Mouse (Mus musculus) midbrain, embryonic 14.5 days (tissue): ENCODE results near the gene Kcnk5. TPM values are rescaled to one million over a fixed set of nuclear protein-coding genes. Genes with fewer than 3 reads are reported as not detected.
A peak's percentile ranks its signal among the peaks of the same experiment; 100 is the strongest.

ENCODE experiments used
- ATAC-seq: fragments of 200-750 bp; cut with Nextera tagmentation; 2 replicates; pipeline ENCODE4 v1.8.0; 2017; ENCODE audit warnings: moderate number of reproducible peaks, moderate library complexity; ENCODE audit not compliant: low FRiP score, low TSS enrichment
- DNase-seq: peaks from one replicate; pipeline ENCODE4 v3.0.0-alpha.2; 2015
- H3K27ac ChIP-seq: fragments of 300-500 bp; sonication (generic); replicated peaks from 2 replicates; pipeline ENCODE4 v1.5.1; 2014; ENCODE audit warnings: mild to moderate bottlenecking, low read depth, low read length, moderate library complexity
- H3K27me3 ChIP-seq: fragments of 300-500 bp; sonication (generic); 2 replicates; pipeline ENCODE4 v1.6.1; 2014; ENCODE audit warnings: low read length, control low read depth, mixed read lengths; ENCODE audit not compliant: control insufficient read depth, insufficient read depth
- H3K36me3 ChIP-seq: fragments of 300-500 bp; sonication (generic); 2 replicates; pipeline ENCODE4 v1.6.1; 2014; ENCODE audit warnings: low read length, control low read depth; ENCODE audit not compliant: control insufficient read depth, insufficient read depth
- H3K4me1 ChIP-seq: fragments of 300-500 bp; sonication (generic); 2 replicates; pipeline ENCODE4 v1.6.1; 2014; ENCODE audit warnings: mild to moderate bottlenecking, antibody characterized with exemption, low read length, control low read depth; ENCODE audit not compliant: control insufficient read depth, insufficient read depth
- H3K4me2 ChIP-seq: fragments of 300-500 bp; sonication (generic); 2 replicates; pipeline ENCODE4 v1.6.1; 2014; ENCODE audit warnings: mild to moderate bottlenecking, low read length, moderate library complexity
- H3K4me3 ChIP-seq: fragments of 300-500 bp; sonication (generic); replicated peaks from 2 replicates; pipeline ENCODE4 v1.5.1; 2014; ENCODE audit warnings: low read depth, low read length
- H3K9ac ChIP-seq: fragments of 300-500 bp; sonication (generic); replicated peaks from 2 replicates; pipeline ENCODE4 v1.6.1; 2014; ENCODE audit warnings: mild to moderate bottlenecking, low read length, moderate library complexity
- H3K9me3 ChIP-seq: fragments of 300-500 bp; sonication (generic); 2 replicates; pipeline ENCODE4 v1.6.1; 2016; ENCODE audit warnings: low read length, control low read depth, mixed read lengths; ENCODE audit not compliant: control insufficient read depth
- WGBS: fragments of 180-500 bp; shearing (Covaris S2); extraction: QIAGEN DNeasy Blood & Tissue Kit; methylation state at CpG from one replicate; pipeline ENCODE4 v1.1.7; 2014; 5-methylcytosine and 5-hydroxymethylcytosine counted together
- polyA plus RNA-seq: library from polyadenylated mRNA; unstranded; fragments of >200 nt; fragmentation: Nextera tagmentation; extraction: Ambion mirVana; gene quantifications from 2 replicates; pipeline ENCODE4 v1.2.1, GENCODE M21; 2014

Gene Kcnk5
- polyA plus RNA-seq, 1 experiment from 2014 or later, result 0.88 TPM

DNA sequence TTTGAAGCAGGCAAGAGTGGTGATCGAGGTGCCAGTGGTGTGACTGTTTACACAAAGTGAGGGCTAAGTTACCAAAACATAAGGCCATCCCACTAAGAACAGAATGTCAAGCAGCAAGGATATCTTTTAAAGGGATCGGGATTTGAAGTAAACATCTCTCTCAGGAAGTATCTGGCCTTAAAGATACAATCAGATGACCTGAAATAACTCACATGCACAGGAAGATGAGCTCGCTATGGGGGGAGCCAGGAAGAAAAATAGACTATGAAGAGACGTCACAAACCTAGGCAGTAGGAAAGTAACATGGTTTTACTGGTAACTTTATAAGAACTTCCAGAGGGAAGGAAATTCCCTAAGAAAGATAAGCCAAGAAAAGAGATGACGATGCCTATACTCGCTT is 75.3 kb downstream of the Kcnk5 start:
- DNase-seq (no peak), ATAC-seq (no peak)
- H3K27me3 ChIP-seq, result no peaks in the 10 kb centered on the region
- no peak overlapping the region for H3K4me3 ChIP-seq
- H3K4me1 ChIP-seq, result no peaks in the 10 kb centered on the region
- H3K4me2 ChIP-seq, result no peak overlapping the region
- H3K27ac ChIP-seq, result no peak overlapping the region
- no peaks in the 10 kb centered on the region for H3K36me3 ChIP-seq
- WGBS, result 89% methylated on average over 6 of the region's 6 CpGs
- H3K9me3 ChIP-seq, result no peaks in the 10 kb centered on the region
- H3K9ac ChIP-seq, result no peak overlapping the region

DNA sequence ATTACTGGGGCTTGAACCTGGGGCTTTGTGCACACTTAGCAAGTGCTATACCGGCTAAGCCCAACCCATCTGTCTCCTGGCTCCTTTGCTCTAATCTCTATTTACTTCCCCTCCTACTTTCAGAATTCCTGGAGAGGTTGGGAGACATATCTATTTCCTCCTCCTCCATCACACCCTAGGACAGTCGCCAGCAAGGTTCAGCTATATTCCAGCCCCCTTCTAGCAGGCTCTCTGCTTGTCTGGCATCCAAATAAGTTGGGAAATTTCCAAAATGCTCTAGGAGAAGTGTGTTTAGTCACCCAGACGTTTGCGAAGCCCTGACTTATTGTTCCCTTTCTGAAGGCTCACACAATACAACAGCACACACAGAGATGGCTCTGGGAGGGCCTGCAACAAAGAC is 78.4 kb downstream of the Kcnk5 start:
- no peak for ATAC-seq
- Histone ChIP-seq H3K4me3 (no peak overlapping the region), H3K9ac (no peak overlapping the region), H3K27me3 (no peaks in the 10 kb centered on the region), H3K27ac (no peak overlapping the region), H3K9me3 (no peaks in the 10 kb centered on the region), H3K4me1 (no peaks in the 10 kb centered on the region), H3K4me2 (no peak overlapping the region), H3K36me3 (no peaks in the 10 kb centered on the region)
- 49% methylated on average over 4 of the region's 4 CpGs for WGBS
- no peak for DNase-seq

GRCm38 (mm10) chr14:20098061-20098460 is 83.5 kb downstream of the Kcnk5 start:
- no peaks in the 10 kb centered on the region for H3K4me1 ChIP-seq
- H3K27ac ChIP-seq, result no peak overlapping the region
- no peaks in the 10 kb centered on the region for H3K27me3 ChIP-seq
- H3K4me2 ChIP-seq, result no peak overlapping the region
- no peak overlapping the region for H3K4me3 ChIP-seq
- H3K9ac ChIP-seq, result no peak overlapping the region
- ATAC-seq (no peak), DNase-seq (no peak)
- 70% methylated on average over 5 of the region's 5 CpGs for WGBS
- H3K36me3 ChIP-seq, result no peaks in the 10 kb centered on the region
- H3K9me3 ChIP-seq, result no peaks in the 10 kb centered on the region

DNA sequence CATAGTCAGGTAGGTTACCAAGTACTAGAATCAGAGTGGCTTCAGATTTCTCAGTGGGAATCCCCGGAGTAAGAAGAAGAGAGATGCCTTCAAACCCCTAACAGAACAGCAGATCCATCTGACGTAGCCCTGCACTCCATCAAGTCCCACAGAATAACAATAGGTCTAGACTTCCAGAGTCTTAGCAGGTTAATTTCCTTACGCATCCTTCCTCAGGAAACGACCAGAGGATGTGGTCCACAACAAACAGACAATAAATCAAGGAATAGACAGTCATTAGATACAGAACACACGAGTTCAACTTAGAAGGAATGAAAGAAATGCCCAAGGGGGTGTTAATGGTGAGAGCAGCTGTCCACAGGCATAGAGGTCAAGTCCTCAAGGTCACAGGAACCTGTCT is 86.7 kb downstream of the Kcnk5 start:
- Histone ChIP-seq H3K36me3 (no peaks in the 10 kb centered on the region), H3K27me3 (no peaks in the 10 kb centered on the region), H3K9me3 (no peaks in the 10 kb centered on the region), H3K27ac (no peak overlapping the region), H3K9ac (no peak overlapping the region), H3K4me1 (no peaks in the 10 kb centered on the region), H3K4me3 (no peak overlapping the region), H3K4me2 (no peak overlapping the region)
- no peak for ATAC-seq
- DNase-seq, result no peak
- WGBS, result 77% methylated on average over 5 of the region's 5 CpGs

DNA sequence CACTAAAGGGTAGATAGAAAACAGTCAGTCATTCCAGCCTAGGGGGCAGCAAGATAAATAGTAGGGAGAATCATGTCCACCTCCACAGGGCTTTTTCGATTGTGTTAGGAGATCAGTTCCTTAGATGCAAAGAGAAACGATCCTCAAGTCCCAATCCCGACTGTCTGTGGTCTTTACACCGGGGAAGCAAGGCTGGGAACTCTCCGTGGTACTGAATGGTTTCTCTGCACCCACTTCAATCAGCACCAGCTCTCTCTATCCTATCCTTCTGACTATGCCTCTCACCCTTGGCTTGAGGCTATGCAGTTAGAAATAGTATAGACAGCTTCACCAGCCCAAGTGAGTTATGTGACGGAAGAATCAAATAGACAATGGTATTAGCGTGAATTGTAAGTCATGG is 88.1 kb downstream of the Kcnk5 start:
- Histone ChIP-seq H3K27ac (no peak overlapping the region), H3K9me3 (no peaks in the 10 kb centered on the region), H3K9ac (no peak overlapping the region), H3K4me1 (no peaks in the 10 kb centered on the region), H3K36me3 (no peaks in the 10 kb centered on the region), H3K27me3 (no peaks in the 10 kb centered on the region), H3K4me2 (no peak overlapping the region), H3K4me3 (no peak overlapping the region)
- 21% methylated on average over 7 of the region's 7 CpGs for WGBS
- ATAC-seq (no peak), DNase-seq (peak; percentile 42)

Other genes starting within 250 kb of the Kcnk5 start
- gene Gng2, start 204.2 kb downstream of the Kcnk5 start, polyA plus RNA-seq, result 422 and 423 TPM in 2 replicates
- gene Saysd1, start 43.3 kb downstream of the Kcnk5 start, polyA plus RNA-seq, result 13.7 and 15.1 TPM in 2 replicates
- not detected in 2 replicates for gene Kcnk16, start 87.4 kb upstream of the Kcnk5 start, polyA plus RNA-seq
- 10.2 and 10.7 TPM in 2 replicates for gene Nudt13, start 112.9 kb upstream of the Kcnk5 start, polyA plus RNA-seq
- gene Ecd, start 166.3 kb upstream of the Kcnk5 start, polyA plus RNA-seq, result 43.7 and 55.1 TPM in 2 replicates
- gene Fam149b, start 166.4 kb upstream of the Kcnk5 start, polyA plus RNA-seq, result 37.1 and 46.6 TPM in 2 replicates
- gene Dnajc9, start 207.1 kb upstream of the Kcnk5 start, polyA plus RNA-seq, result 89.1 and 119 TPM in 2 replicates
- gene Mrps16, start 211.8 kb upstream of the Kcnk5 start, polyA plus RNA-seq, result 62.8 and 68.3 TPM in 2 replicates